Mouse (Mus musculus): ENCODE results near the gene Glb1l3. TPM values are rescaled to one million over a fixed set of nuclear protein-coding genes. Genes with fewer than 3 reads are reported as not detected.
A peak's percentile ranks its signal among the peaks of the same experiment; 100 is the strongest.
"Not testable (repeated sequence)": the region's sequence is repeated elsewhere in the genome, so short reads cannot be mapped to it uniquely, and the experiment has no call there.

Gene Glb1l3
- total RNA-seq (2021) = not detected
- long read RNA-seq = 0 reads

GRCm38 (mm10) chr9:26860751-26861150 is at the start of gene Glb1l3:
Gene Glb1l3 (minus strand): TSS chr9:26860890.
- DNase-seq (ENCODE audit: low spot score in 2 of 2) = no peak

- not testable (repeated sequence) for DNase-seq (ENCODE audit: low spot score in 2 of 2)
Observed at GRCm38 (mm10) chr9:26869856-26870255, 9.2 kb upstream of the Glb1l3 start.

- DNase-seq (ENCODE audit: low spot score in 2 of 2) = no peak
Observed at GRCm38 (mm10) chr9:26831089-26831488, 29.6 kb downstream of the Glb1l3 start.

GRCm38 (mm10) chr9:26819942-26820341 is 40.7 kb downstream of the Glb1l3 start:
- no peak for DNase-seq (ENCODE audit: low spot score in 2 of 2)

GRCm38 (mm10) chr9:26808735-26809134 is 52.0 kb downstream of the Glb1l3 start:
- no peak for DNase-seq (ENCODE audit: low spot score in 2 of 2)

- peak; percentile 75 to 83 for DNase-seq (ENCODE audit: low spot score in 2 of 2)
Observed at GRCm38 (mm10) chr9:26805935-26806666, 54.6 kb downstream of the Glb1l3 start, which contains the start of gene Glb1l2. Gene Glb1l2 (minus strand): TSS chr9:26806468.

GRCm38 (mm10) chr9:26804321-26804720 is 56.4 kb downstream of the Glb1l3 start:
- DNase-seq (ENCODE audit: low spot score in 2 of 2) = no peak

GRCm38 (mm10) chr9:26800357-26800756 is 60.3 kb downstream of the Glb1l3 start:
- no peak for DNase-seq (ENCODE audit: low spot score in 2 of 2)

GRCm38 (mm10) chr9:26798731-26799130 is 62.0 kb downstream of the Glb1l3 start:
- DNase-seq (ENCODE audit: low spot score in 2 of 2) = no peak

- DNase-seq (ENCODE audit: low spot score in 2 of 2) = no peak
Observed at GRCm38 (mm10) chr9:26798205-26798604, 62.5 kb downstream of the Glb1l3 start.

- DNase-seq (ENCODE audit: low spot score in 2 of 2) = no peak
Observed at GRCm38 (mm10) chr9:26792829-26793228, 67.9 kb downstream of the Glb1l3 start.

- peak in 1 of 2 experiments; percentile 62 for DNase-seq (ENCODE audit: low spot score in 2 of 2)
Observed at GRCm38 (mm10) chr9:26783414-26783975, 77.2 kb downstream of the Glb1l3 start.

- DNase-seq (ENCODE audit: low spot score in 2 of 2) = no peak
Observed at GRCm38 (mm10) chr9:26778421-26778820, 82.3 kb downstream of the Glb1l3 start.

- DNase-seq (ENCODE audit: low spot score in 2 of 2) = peak in 1 of 2 experiments; percentile 88
Observed at GRCm38 (mm10) chr9:26776122-26776902, 84.4 kb downstream of the Glb1l3 start.

- no peak for DNase-seq (ENCODE audit: low spot score in 2 of 2)
Observed at GRCm38 (mm10) chr9:26775700-26776099, 85.0 kb downstream of the Glb1l3 start.

- DNase-seq (ENCODE audit: low spot score in 2 of 2) = no peak
Observed at GRCm38 (mm10) chr9:26768181-26768580, 92.5 kb downstream of the Glb1l3 start.

Other genes starting within 250 kb of the Glb1l3 start
- gene B3gat1, start 127.2 kb downstream of the Glb1l3 start, total RNA-seq (2021) = 100 to 1,000 TPM; 234 to 262 TPM
- under 1 TPM; 0.23 to 0.47 TPM for gene Glb1l2, start 54.4 kb downstream of the Glb1l3 start, total RNA-seq (2021)
- gene Gm1110, start 62.2 kb upstream of the Glb1l3 start, total RNA-seq (2021) = not detected
- gene Acad8, start 138.7 kb upstream of the Glb1l3 start, total RNA-seq (2021) = 10 to 100 TPM; 41.0 to 41.2 TPM
- 100 to 1,000 TPM in 1 of 2 experiments, 10 to 100 TPM in 1; 92.7 to 100 TPM for gene Thyn1, start 138.8 kb upstream of the Glb1l3 start, total RNA-seq (2021)
- 100 to 1,000 TPM; 109 to 111 TPM for gene Vps26b, start 169.2 kb upstream of the Glb1l3 start, total RNA-seq (2021)
- gene Ncapd3, start 169.3 kb upstream of the Glb1l3 start, total RNA-seq (2021) = 10 to 100 TPM; 16.6 to 18.2 TPM